Mouse (Mus musculus): Measurements from ENCODE around the gene Tom1.

DNA sequence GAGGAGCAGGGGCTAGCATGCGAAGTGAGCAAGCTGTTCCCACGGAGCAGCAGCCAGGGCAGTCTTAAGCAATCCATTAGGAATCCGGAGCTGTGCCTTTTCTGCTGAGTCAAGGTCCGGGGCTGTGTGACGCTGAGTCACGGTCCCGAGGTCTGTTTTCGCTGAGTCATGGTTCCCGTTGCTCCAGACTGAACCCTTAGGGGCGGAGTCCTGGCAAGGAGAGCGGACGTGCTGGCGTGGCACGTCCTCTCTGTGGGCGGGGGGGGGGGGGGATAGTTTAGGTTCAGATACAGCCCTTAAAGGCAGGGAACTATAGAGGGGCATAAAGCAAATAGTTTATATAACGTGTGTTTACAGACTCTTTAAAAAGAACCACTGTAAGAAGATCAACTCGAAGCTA lies 50.3 kb downstream of the Tom1 start:
- TF ChIP-seq EP300 (IDR thresholded peaks at IDR 0.05; ENCODE audit: low read depth) (peak; percentile 96), CTCF (IDR thresholded peaks at IDR 0.05; ENCODE audit: low read depth) (no peak)
